Mouse (Mus musculus): Measurements from ENCODE around the gene S100a1. TPM values are rescaled to one million over a fixed set of nuclear protein-coding genes. Genes with fewer than 3 reads are reported as not detected.

S100a1 gene
- polyA plus RNA-seq, 1 experiment from 2014 or later, result 11.2 TPM

GRCm38 (mm10) chr3:90475151-90475830, 38.9 kb downstream of the S100a1 start:
- Histone ChIP-seq H3K9me3 (ENCODE audit: control insufficient read depth, low read length) (no peaks in the 10 kb centered on the region), H3K27me3 (replicated peaks; ENCODE audit: control insufficient read depth, insufficient read depth, low read length) (no peaks in the 10 kb centered on the region), H3K27ac (ENCODE audit: low read length) (no peak overlapping the region), H3K4me1 (replicated peaks; ENCODE audit: control insufficient read depth, insufficient read depth, low read length) (peaks cover 12% of the 10 kb centered on the region), H3K36me3 (ENCODE audit: control insufficient read depth, insufficient read depth) (peaks cover 15% of the 10 kb centered on the region; the same call in 1 of the 2 replicates), H3K4me3 (replicated peaks; ENCODE audit: low read length) (peak overlapping the region; percentile 41), H3K9ac (replicated peaks; ENCODE audit: low read depth, low read length) (no peak overlapping the region), H3K4me2 (ENCODE audit: low read length) (peak overlapping the region; percentile 43)
- 40% methylated on average over 15 of the region's 16 CpGs for WGBS
- peak; percentile 8 for ATAC-seq

GRCm38 (mm10) chr3:90472213-90472612, 42.0 kb downstream of the S100a1 start:
- no peak overlapping the region for H3K27ac ChIP-seq (ENCODE audit: low read length)
- WGBS, result 24% methylated on average over 3 of the region's 3 CpGs
- no peak overlapping the region for H3K4me2 ChIP-seq (ENCODE audit: low read length)
- peaks cover 5% of the 10 kb centered on the region for H3K4me1 ChIP-seq (replicated peaks; ENCODE audit: control insufficient read depth, insufficient read depth, low read length)
- no peak for ATAC-seq
- H3K9me3 ChIP-seq (ENCODE audit: control insufficient read depth, low read length), result no peaks in the 10 kb centered on the region
- no peak overlapping the region for H3K9ac ChIP-seq (replicated peaks; ENCODE audit: low read depth, low read length)
- H3K27me3 ChIP-seq (replicated peaks; ENCODE audit: control insufficient read depth, insufficient read depth, low read length), result 0 out of 2 replicates have a peak, but pooled peaks cover 2% of the 10 kb centered on the region
- H3K4me3 ChIP-seq (replicated peaks; ENCODE audit: low read length), result no peak overlapping the region
- no peaks in the 10 kb centered on the region for H3K36me3 ChIP-seq (ENCODE audit: control insufficient read depth, insufficient read depth)

- H3K36me3 ChIP-seq (ENCODE audit: control insufficient read depth, insufficient read depth), result no peaks in the 10 kb centered on the region
- WGBS, result 94% methylated on average over 10 of the region's 10 CpGs
- no peak for ATAC-seq
Observed at GRCm38 (mm10) chr3:90467618-90468300, 46.4 kb downstream of the S100a1 start.

GRCm38 (mm10) chr3:90466311-90466766, 47.9 kb downstream of the S100a1 start:
- Histone ChIP-seq H3K9ac (replicated peaks; ENCODE audit: low read depth, low read length) (peak overlapping the region; percentile 44), H3K4me3 (replicated peaks; ENCODE audit: low read length) (peak overlapping the region; percentile 50), H3K27me3 (replicated peaks; ENCODE audit: control insufficient read depth, insufficient read depth, low read length) (peaks cover 39% of the 10 kb centered on the region), H3K9me3 (ENCODE audit: control insufficient read depth, low read length) (no peaks in the 10 kb centered on the region), H3K36me3 (ENCODE audit: control insufficient read depth, insufficient read depth) (no peaks in the 10 kb centered on the region), H3K27ac (ENCODE audit: low read length) (no peak overlapping the region), H3K4me1 (replicated peaks; ENCODE audit: control insufficient read depth, insufficient read depth, low read length) (peaks cover 18% of the 10 kb centered on the region), H3K4me2 (ENCODE audit: low read length) (peak overlapping the region; percentile 99)
- peak; percentile 34; the same call in 1 of the 2 replicates for ATAC-seq
- WGBS, result 0% methylated on average over 15 of the region's 15 CpGs

More at GRCm38 (mm10) chr3:90467618-90468300, 46.4 kb downstream of the S100a1 start:
- H3K9me3 ChIP-seq (ENCODE audit: control insufficient read depth, low read length), result no peaks in the 10 kb centered on the region
- H3K27ac ChIP-seq (ENCODE audit: low read length), result no peak overlapping the region
- peaks cover 18% of the 10 kb centered on the region for H3K4me1 ChIP-seq (replicated peaks; ENCODE audit: control insufficient read depth, insufficient read depth, low read length)
- no peak overlapping the region for H3K4me3 ChIP-seq (replicated peaks; ENCODE audit: low read length)
- H3K27me3 ChIP-seq (replicated peaks; ENCODE audit: control insufficient read depth, insufficient read depth, low read length), result peaks cover 32% of the 10 kb centered on the region
- no peak overlapping the region for H3K4me2 ChIP-seq (ENCODE audit: low read length)
- no peak overlapping the region for H3K9ac ChIP-seq (replicated peaks; ENCODE audit: low read depth, low read length)

- no peaks in the 10 kb centered on the region for H3K9me3 ChIP-seq (ENCODE audit: control insufficient read depth, low read length)
- H3K36me3 ChIP-seq (ENCODE audit: control insufficient read depth, insufficient read depth), result no peaks in the 10 kb centered on the region
- H3K9ac ChIP-seq (replicated peaks; ENCODE audit: low read depth, low read length), result peak within 1 kb of the TSS; percentile 44
- under 1% methylated on average over 37 of the region's 49 CpGs for WGBS
- ATAC-seq, result peak; percentile 62
- peak within 1 kb of the TSS; percentile 99 for H3K4me2 ChIP-seq (ENCODE audit: low read length)
- peaks cover 39% of the 10 kb centered on the region for H3K27me3 ChIP-seq (replicated peaks; ENCODE audit: control insufficient read depth, insufficient read depth, low read length)
- H3K4me3 ChIP-seq (replicated peaks; ENCODE audit: low read length), result peak within 1 kb of the TSS; percentile 50
- H3K27ac ChIP-seq (ENCODE audit: low read length), result no peak within 1 kb of the TSS
- peaks cover 18% of the 10 kb centered on the region for H3K4me1 ChIP-seq (replicated peaks; ENCODE audit: control insufficient read depth, insufficient read depth, low read length)
Observed at GRCm38 (mm10) chr3:90465686-90466310, 48.4 kb downstream of the S100a1 start, which contains the start of gene Npr1. Npr1 (minus strand) TSS chr3:90465866.

GRCm38 (mm10) chr3:90465081-90465685, 49.0 kb downstream of the S100a1 start:
- Histone ChIP-seq H3K4me3 (replicated peaks; ENCODE audit: low read length) (peak overlapping the region; percentile 50), H3K9ac (replicated peaks; ENCODE audit: low read depth, low read length) (peak overlapping the region; percentile 44), H3K27me3 (replicated peaks; ENCODE audit: control insufficient read depth, insufficient read depth, low read length) (peaks cover 39% of the 10 kb centered on the region), H3K36me3 (ENCODE audit: control insufficient read depth, insufficient read depth) (no peaks in the 10 kb centered on the region), H3K9me3 (ENCODE audit: control insufficient read depth, low read length) (no peaks in the 10 kb centered on the region), H3K4me2 (ENCODE audit: low read length) (peak overlapping the region; percentile 99), H3K27ac (ENCODE audit: low read length) (no peak overlapping the region), H3K4me1 (replicated peaks; ENCODE audit: control insufficient read depth, insufficient read depth, low read length) (peaks cover 18% of the 10 kb centered on the region)
- under 1% methylated on average over 75 of the region's 75 CpGs for WGBS
- peak; percentile 30 for ATAC-seq

GRCm38 (mm10) chr3:90464552-90465080, 49.6 kb downstream of the S100a1 start:
- Histone ChIP-seq H3K4me3 (replicated peaks; ENCODE audit: low read length) (peak overlapping the region; percentile 50), H3K27me3 (replicated peaks; ENCODE audit: control insufficient read depth, insufficient read depth, low read length) (peaks cover 39% of the 10 kb centered on the region), H3K27ac (ENCODE audit: low read length) (no peak overlapping the region), H3K9ac (replicated peaks; ENCODE audit: low read depth, low read length) (no peak overlapping the region; the same call in 1 of the 2 replicates), H3K4me1 (replicated peaks; ENCODE audit: control insufficient read depth, insufficient read depth, low read length) (peaks cover 18% of the 10 kb centered on the region), H3K9me3 (ENCODE audit: control insufficient read depth, low read length) (no peaks in the 10 kb centered on the region), H3K4me2 (ENCODE audit: low read length) (peak overlapping the region; percentile 99), H3K36me3 (ENCODE audit: control insufficient read depth, insufficient read depth) (no peaks in the 10 kb centered on the region)
- ATAC-seq, result no peak; the same call in 1 of the 2 replicates
- WGBS, result 13% methylated on average over 37 of the region's 37 CpGs

- H3K27ac ChIP-seq (ENCODE audit: low read length), result no peak overlapping the region
- WGBS, result 27% methylated on average over 7 of the region's 7 CpGs
- no peak overlapping the region for H3K4me2 ChIP-seq (ENCODE audit: low read length)
- peaks cover 36% of the 10 kb centered on the region for H3K27me3 ChIP-seq (replicated peaks; ENCODE audit: control insufficient read depth, insufficient read depth, low read length)
- no peak overlapping the region for H3K4me3 ChIP-seq (replicated peaks; ENCODE audit: low read length)
- H3K36me3 ChIP-seq (ENCODE audit: control insufficient read depth, insufficient read depth), result no peaks in the 10 kb centered on the region
- H3K9ac ChIP-seq (replicated peaks; ENCODE audit: low read depth, low read length), result no peak overlapping the region
- no peaks in the 10 kb centered on the region for H3K9me3 ChIP-seq (ENCODE audit: control insufficient read depth, low read length)
- ATAC-seq, result no peak
- peaks cover 18% of the 10 kb centered on the region for H3K4me1 ChIP-seq (replicated peaks; ENCODE audit: control insufficient read depth, insufficient read depth, low read length)
Observed at GRCm38 (mm10) chr3:90462579-90462978, 51.6 kb downstream of the S100a1 start.
